Mouse (Mus musculus): ENCODE data around the gene Mbl1.

GRCm38 (mm10) chr14:41131540-41131939, 19.7 kb upstream of the Mbl1 start, which contains the start of gene Sftpa1:
- TF ChIP-seq CTCF (IDR thresholded peaks at IDR 0.05; ENCODE audit: borderline replicate concordance, extremely low read depth, insufficient read depth, insufficient read length) (no peak), POLR2A (IDR thresholded peaks at IDR 0.05; ENCODE audit: borderline replicate concordance, extremely low read depth, insufficient read depth, insufficient read length, poor library complexity, severe bottlenecking) (no peak)

Data from brain, embryonic 14.5 days (tissue).